Mouse (Mus musculus): ENCODE results near the gene Usp7.

The Usp7 gene

GRCm38 (mm10) chr16:8655108-8655507 is 137.0 kb downstream of the Usp7 start:
- DNase-seq (ENCODE audit: extremely low read depth, insufficient read length, low spot score), result no peak

GRCm38 (mm10) chr16:8650007-8650406 is 142.1 kb downstream of the Usp7 start:
- DNase-seq (ENCODE audit: extremely low read depth, insufficient read length, low spot score), result no peak

- DNase-seq (ENCODE audit: extremely low read depth, insufficient read length, low spot score), result no peak
These were observed 146.6 kb downstream of the Usp7 start for GRCm38 (mm10) chr16:8645546-8645945.

GRCm38 (mm10) chr16:8643855-8644254 is 148.3 kb downstream of the Usp7 start:
- DNase-seq (ENCODE audit: extremely low read depth, insufficient read length, low spot score), result no peak

Data from 3134 (cell line).